Mouse (Mus musculus) skeletal muscle tissue, adult 2 months (tissue): Measurements from ENCODE around the gene Bcl11a.

Source experiments
- DNase-seq: peaks from one replicate; pipeline ENCODE4 v3.0.0-alpha.2; 2012; ENCODE audit warnings: low read depth, low spot score

The Bcl11a gene

GRCm38 (mm10) chr11:24202641-24203361 lies 124.9 kb downstream of the Bcl11a start:
- no peak for DNase-seq

GRCm38 (mm10) chr11:24203489-24203888 lies 125.6 kb downstream of the Bcl11a start:
- DNase-seq: no peak

GRCm38 (mm10) chr11:24208951-24209351 lies 131.1 kb downstream of the Bcl11a start:
- DNase-seq: no peak

GRCm38 (mm10) chr11:24214509-24215134 lies 136.8 kb downstream of the Bcl11a start:
- DNase-seq: no peak

- no peak for DNase-seq
Measured at GRCm38 (mm10) chr11:24217741-24218333, 140.0 kb downstream of the Bcl11a start.

GRCm38 (mm10) chr11:24221601-24222307 lies 143.9 kb downstream of the Bcl11a start:
- DNase-seq: no peak
